Mouse (Mus musculus) limb, embryonic 14.5 days (tissue): ENCODE results near the gene Prkn. TPM values are rescaled to one million over a fixed set of nuclear protein-coding genes. Genes with fewer than 3 reads are reported as not detected.

Experiments
- ATAC-seq: fragments of 200-750 bp; cut with Nextera tagmentation; 2 replicates; pipeline ENCODE4 v1.8.0; 2017; ENCODE audit warnings: low read depth, moderate number of reproducible peaks, moderate TSS enrichment; ENCODE audit not compliant: low FRiP score
- DNase-seq: peaks from one replicate; pipeline ENCODE4 v3.0.0-alpha.2; 2015; ENCODE audit warnings: low spot score
- H3K27ac ChIP-seq: fragments of 300-500 bp; sonication (generic); replicated peaks from 2 replicates; pipeline ENCODE4 v1.5.1; 2014; ENCODE audit warnings: low read depth, mild to moderate bottlenecking, low read length, moderate library complexity, mixed read lengths
- H3K27me3 ChIP-seq: fragments of 300-500 bp; sonication (generic); 2 replicates; pipeline ENCODE4 v1.6.1; 2014; ENCODE audit warnings: low read length, mixed read lengths; ENCODE audit not compliant: control insufficient read depth, insufficient read depth
- H3K36me3 ChIP-seq: fragments of 300-500 bp; sonication (generic); 2 replicates; pipeline ENCODE4 v1.6.1; 2014; ENCODE audit warnings: mild to moderate bottlenecking, low read length, moderate library complexity, mixed read lengths; ENCODE audit not compliant: control insufficient read depth, insufficient read depth
- H3K4me1 ChIP-seq: fragments of 300-500 bp; sonication (generic); 2 replicates; pipeline ENCODE4 v1.6.1; 2014; ENCODE audit warnings: antibody characterized with exemption, low read length, mixed read lengths; ENCODE audit not compliant: control insufficient read depth, insufficient read depth
- H3K4me2 ChIP-seq: fragments of 300-500 bp; sonication (generic); replicated peaks from 2 replicates; pipeline ENCODE4 v1.6.1; 2014; ENCODE audit warnings: low read depth, mild to moderate bottlenecking, low read length, moderate library complexity; ENCODE audit not compliant: severe bottlenecking
- H3K4me3 ChIP-seq: fragments of 300-500 bp; sonication (generic); replicated peaks from 2 replicates; pipeline ENCODE4 v1.5.1; 2014; ENCODE audit warnings: low read length
- H3K9ac ChIP-seq: fragments of 300-500 bp; sonication (generic); 2 replicates; pipeline ENCODE4 v1.6.1; 2014; ENCODE audit warnings: mild to moderate bottlenecking, low read depth, low read length, moderate library complexity; ENCODE audit not compliant: severe bottlenecking
- H3K9me3 ChIP-seq: fragments of 300-500 bp; sonication (generic); 2 replicates; pipeline ENCODE4 v1.6.1; 2016; ENCODE audit warnings: low read length; ENCODE audit not compliant: control insufficient read depth
- POLR2A ChIP-seq: fragments of 200-500 bp; IDR thresholded peaks from 2 replicates; pipeline ENCODE4 v1.8.0; 2012; ENCODE audit warnings: inconsistent platforms, mild to moderate bottlenecking, moderate library complexity, borderline replicate concordance; ENCODE audit not compliant: insufficient read depth, insufficient read length; ENCODE audit errors: extremely low read depth
- WGBS: fragments of 180-500 bp; shearing (Covaris S2); extraction: QIAGEN DNeasy Blood & Tissue Kit; methylation state at CpG from one replicate; pipeline ENCODE4 v1.1.7; 2014; 5-methylcytosine and 5-hydroxymethylcytosine counted together
- polyA plus RNA-seq, 2 experiments: library from polyadenylated mRNA; depleted of rRNA in 1 of 2; stranded (reverse) in 1 of 2; unstranded in 1 of 2; fragments of >200 nt; fragmentation: Nextera tagmentation in 1 of 2; extraction: Ambion mirVana in 1 of 2; gene quantifications; 2 replicates each; pipeline versions ENCODE4 v1.2.1 to v1.2.3; 2012 to 2014

The Prkn gene
- polyA plus RNA-seq, 2 experiments: 2.3 to 2.7 TPM

- Histone ChIP-seq H3K4me2 (no peak overlapping the region), H3K27me3 (no peaks in the 10 kb centered on the region), H3K9ac (no peak overlapping the region), H3K4me3 (no peak overlapping the region), H3K9me3 (no peaks in the 10 kb centered on the region), H3K27ac (no peak overlapping the region), H3K4me1 (no peaks in the 10 kb centered on the region), H3K36me3 (no peaks in the 10 kb centered on the region)
- WGBS: 71% methylated on average over 2 of the region's 2 CpGs
- ATAC-seq: no peak
- no peak for DNase-seq
- TF ChIP-seq POLR2A: no peak
Measured at GRCm38 (mm10) chr17:11402225-11402875, 562.2 kb downstream of the Prkn start.

GRCm38 (mm10) chr17:11411414-11411813 is 571.2 kb downstream of the Prkn start:
- Histone ChIP-seq H3K27ac (no peak overlapping the region), H3K4me3 (no peak overlapping the region), H3K36me3 (no peaks in the 10 kb centered on the region), H3K9ac (no peak overlapping the region), H3K27me3 (no peaks in the 10 kb centered on the region), H3K4me1 (no peaks in the 10 kb centered on the region), H3K9me3 (no peaks in the 10 kb centered on the region), H3K4me2 (no peak overlapping the region)
- DNase-seq: no peak
- no peak for ATAC-seq
- no peak for TF ChIP-seq POLR2A
- WGBS: 57% methylated on average over 10 of the region's 10 CpGs

- WGBS: 59% methylated on average over 5 of the region's 5 CpGs
- Histone ChIP-seq H3K4me3 (no peak overlapping the region), H3K4me1 (no peaks in the 10 kb centered on the region), H3K36me3 (no peaks in the 10 kb centered on the region), H3K4me2 (no peak overlapping the region), H3K27me3 (no peaks in the 10 kb centered on the region), H3K9me3 (no peaks in the 10 kb centered on the region), H3K9ac (no peak overlapping the region), H3K27ac (no peak overlapping the region)
- ATAC-seq (no peak), DNase-seq (no peak)
- no peak for TF ChIP-seq POLR2A
Measured at GRCm38 (mm10) chr17:11413688-11414087, 573.5 kb downstream of the Prkn start.

DNA sequence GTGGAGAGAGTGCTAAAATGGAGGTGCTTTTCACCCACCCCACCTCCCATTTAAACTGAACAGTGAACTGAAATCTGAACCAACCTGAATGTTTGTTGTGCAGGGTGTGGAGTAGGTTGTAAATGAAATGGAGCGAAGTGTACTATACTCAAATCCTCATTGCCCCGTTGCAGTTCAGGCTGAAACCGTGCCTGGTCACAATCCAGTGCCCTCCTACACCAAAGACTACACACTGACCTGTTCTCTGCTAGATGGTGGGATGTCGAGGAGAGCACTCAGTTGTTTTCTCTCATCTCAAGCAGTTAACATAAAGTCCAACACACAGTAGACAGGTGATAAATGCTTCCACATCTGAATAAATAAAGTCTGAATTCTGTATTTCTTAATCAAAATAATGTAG is 574.1 kb downstream of the Prkn start:
- 58% methylated on average over 4 of the region's 4 CpGs for WGBS
- Histone ChIP-seq H3K9ac (no peak overlapping the region), H3K36me3 (no peaks in the 10 kb centered on the region), H3K27me3 (no peaks in the 10 kb centered on the region), H3K4me3 (no peak overlapping the region), H3K4me2 (no peak overlapping the region), H3K4me1 (no peaks in the 10 kb centered on the region), H3K27ac (no peak overlapping the region), H3K9me3 (no peaks in the 10 kb centered on the region)
- TF ChIP-seq POLR2A: no peak
- DNase-seq (no peak), ATAC-seq (no peak)

- Histone ChIP-seq H3K27me3 (no peaks in the 10 kb centered on the region), H3K9ac (no peak overlapping the region), H3K27ac (no peak overlapping the region), H3K36me3 (no peaks in the 10 kb centered on the region), H3K9me3 (no peaks in the 10 kb centered on the region), H3K4me3 (no peak overlapping the region), H3K4me2 (no peak overlapping the region), H3K4me1 (no peaks in the 10 kb centered on the region)
- 87% methylated on average over 3 of the region's 3 CpGs for WGBS
- TF ChIP-seq POLR2A: no peak
- ATAC-seq: no peak
- no peak for DNase-seq
Measured at GRCm38 (mm10) chr17:11417150-11417549, 577.0 kb downstream of the Prkn start.
